Mouse (Mus musculus): ENCODE data around the gene Tnfrsf21. TPM values are rescaled to one million over a fixed set of nuclear protein-coding genes. Genes with fewer than 3 reads are reported as not detected.
A peak's percentile ranks its signal among the peaks of the same experiment; 100 is the strongest.

The Tnfrsf21 gene
- total RNA-seq, 1 experiment from 2014 or later: 53.9 TPM

DNA sequence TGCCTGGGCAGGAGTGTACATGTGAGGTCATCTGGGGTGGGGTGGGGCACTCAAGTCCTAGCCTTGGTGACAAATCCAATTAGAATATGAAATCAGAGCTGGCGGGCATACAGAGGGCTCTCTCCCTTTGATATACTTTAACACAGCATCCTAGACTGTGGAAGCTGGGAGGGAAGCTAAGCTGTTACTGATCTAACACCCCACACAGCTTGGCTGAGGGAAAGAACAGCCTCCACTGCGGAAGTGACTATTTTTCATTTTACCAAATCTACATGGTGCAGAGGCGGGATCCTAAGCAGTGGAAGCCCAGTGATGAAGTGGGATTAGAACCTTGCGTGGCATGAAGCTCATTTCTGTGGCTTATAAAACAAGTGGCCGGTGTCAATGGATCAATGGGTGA lies 4.7 kb downstream of the Tnfrsf21 start:
- ATAC-seq (replicated peaks in 1 of 2; ENCODE audit: insufficient read depth in 1 of 2, low FRiP score in 2 of 2, low TSS enrichment in 1 of 2, low read depth in 1 of 2, poor library complexity in 2 of 2, severe bottlenecking in 2 of 2): no peak

- no peak for ATAC-seq (replicated peaks in 1 of 2; ENCODE audit: insufficient read depth in 1 of 2, low FRiP score in 2 of 2, low TSS enrichment in 1 of 2, low read depth in 1 of 2, poor library complexity in 2 of 2, severe bottlenecking in 2 of 2)
Observed at GRCm38 (mm10) chr17:43022056-43022455, 5.7 kb downstream of the Tnfrsf21 start.

GRCm38 (mm10) chr17:43023637-43024217 lies 7.4 kb downstream of the Tnfrsf21 start:
- no peak for ATAC-seq (replicated peaks in 1 of 2; ENCODE audit: insufficient read depth in 1 of 2, low FRiP score in 2 of 2, low TSS enrichment in 1 of 2, low read depth in 1 of 2, poor library complexity in 2 of 2, severe bottlenecking in 2 of 2)

- ATAC-seq (replicated peaks in 1 of 2; ENCODE audit: insufficient read depth in 1 of 2, low FRiP score in 2 of 2, low TSS enrichment in 1 of 2, low read depth in 1 of 2, poor library complexity in 2 of 2, severe bottlenecking in 2 of 2): no peak
Observed at GRCm38 (mm10) chr17:43024531-43024930, 8.2 kb downstream of the Tnfrsf21 start.

DNA sequence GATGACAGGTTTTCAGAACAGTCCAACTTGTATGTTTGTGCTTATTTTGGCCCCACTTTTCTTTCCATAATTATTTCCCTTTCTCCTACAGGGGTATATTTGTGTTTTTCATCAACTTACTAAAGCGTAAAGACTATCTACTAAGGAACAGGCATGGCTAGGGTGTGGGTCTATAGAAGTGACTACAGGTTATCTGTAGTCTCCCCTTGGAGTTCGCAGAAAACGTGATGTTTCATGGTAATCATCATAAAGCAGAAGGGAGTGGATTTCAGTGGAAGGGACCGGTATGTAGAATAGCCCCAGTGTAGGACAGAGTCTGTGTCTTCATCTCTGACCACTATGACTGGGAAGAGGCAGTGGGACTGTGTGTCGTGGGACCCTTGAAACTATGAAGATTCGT lies 8.7 kb downstream of the Tnfrsf21 start:
- ATAC-seq (replicated peaks in 1 of 2; ENCODE audit: insufficient read depth in 1 of 2, low FRiP score in 2 of 2, low TSS enrichment in 1 of 2, low read depth in 1 of 2, poor library complexity in 2 of 2, severe bottlenecking in 2 of 2): no peak

- ATAC-seq (replicated peaks in 1 of 2; ENCODE audit: insufficient read depth in 1 of 2, low FRiP score in 2 of 2, low TSS enrichment in 1 of 2, low read depth in 1 of 2, poor library complexity in 2 of 2, severe bottlenecking in 2 of 2): no peak
Observed at GRCm38 (mm10) chr17:43025819-43026593, 9.7 kb downstream of the Tnfrsf21 start.

DNA sequence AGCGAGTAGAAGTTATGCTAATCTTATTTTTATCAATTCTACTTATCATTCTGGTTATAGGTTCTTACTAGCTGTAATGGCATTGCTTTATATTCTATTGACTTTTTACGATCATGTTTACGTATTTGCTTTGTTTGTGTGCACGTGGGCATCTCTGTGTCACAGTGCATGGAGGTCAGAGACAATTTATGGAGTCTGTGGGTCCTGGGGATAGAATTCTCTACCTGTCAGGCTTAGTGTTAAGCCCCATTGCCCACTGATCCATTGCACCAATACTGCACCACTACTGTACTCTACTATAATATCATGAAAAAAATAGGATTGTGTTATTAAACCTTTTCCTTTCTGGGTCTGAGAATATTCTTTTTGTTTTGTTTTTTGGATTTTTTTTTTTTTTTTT lies 10.4 kb downstream of the Tnfrsf21 start:
- ATAC-seq (replicated peaks in 1 of 2; ENCODE audit: insufficient read depth in 1 of 2, low FRiP score in 2 of 2, low TSS enrichment in 1 of 2, low read depth in 1 of 2, poor library complexity in 2 of 2, severe bottlenecking in 2 of 2): no peak

GRCm38 (mm10) chr17:43029546-43029945 lies 13.2 kb downstream of the Tnfrsf21 start:
- ATAC-seq (replicated peaks in 1 of 2; ENCODE audit: insufficient read depth in 1 of 2, low FRiP score in 2 of 2, low TSS enrichment in 1 of 2, low read depth in 1 of 2, poor library complexity in 2 of 2, severe bottlenecking in 2 of 2): no peak

DNA sequence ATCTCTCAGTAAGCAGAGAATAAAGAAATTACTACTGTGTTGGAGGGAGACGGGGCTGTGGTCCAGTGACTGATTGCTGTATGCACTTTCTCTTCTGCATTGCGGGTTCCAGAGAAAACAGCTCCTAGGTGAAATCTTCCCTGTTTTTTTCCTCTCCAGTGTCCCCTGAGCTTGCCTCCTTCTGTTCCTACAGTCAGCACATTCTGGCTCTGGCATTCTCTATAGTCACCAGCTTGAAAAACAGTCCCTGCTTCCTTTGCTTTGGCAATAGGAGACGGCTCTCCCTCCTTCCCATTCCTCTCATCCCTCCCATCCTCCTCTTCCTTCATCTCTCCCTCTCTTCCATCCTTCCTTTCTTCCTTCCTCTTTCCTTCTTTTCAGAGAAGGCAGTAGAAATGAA lies 13.9 kb downstream of the Tnfrsf21 start:
- no peak for ATAC-seq (replicated peaks in 1 of 2; ENCODE audit: insufficient read depth in 1 of 2, low FRiP score in 2 of 2, low TSS enrichment in 1 of 2, low read depth in 1 of 2, poor library complexity in 2 of 2, severe bottlenecking in 2 of 2)

DNA sequence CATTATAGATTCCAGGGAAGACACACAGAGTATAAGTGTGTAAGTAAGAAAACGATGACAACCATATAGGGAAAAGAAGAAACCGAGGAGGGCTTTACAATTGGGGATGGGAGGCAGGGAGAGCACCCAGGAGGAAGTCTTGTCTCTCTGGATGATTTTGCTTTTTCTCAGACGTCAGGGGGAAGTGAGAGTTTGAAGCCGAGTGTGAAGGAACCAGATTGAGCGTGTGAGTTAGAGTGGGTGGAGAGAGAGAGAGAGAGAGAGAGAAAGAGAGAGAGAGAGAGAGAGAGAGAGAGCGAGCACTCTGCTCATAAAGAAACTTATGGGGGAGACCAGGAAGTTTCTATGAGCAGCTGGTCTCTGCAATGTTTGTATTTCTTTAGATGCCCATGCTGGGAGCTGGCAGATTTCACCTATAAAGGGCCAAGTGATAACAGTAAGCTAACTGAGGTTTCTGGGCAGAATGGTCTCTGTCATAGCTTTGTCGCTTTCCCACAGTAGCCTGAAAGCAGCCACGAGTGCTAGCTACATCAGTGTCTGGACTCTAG lies 16.2 kb downstream of the Tnfrsf21 start:
- peak; percentile 36 to 50; a peak in 2 of 4 replicates for ATAC-seq (replicated peaks in 1 of 2; ENCODE audit: insufficient read depth in 1 of 2, low FRiP score in 2 of 2, low TSS enrichment in 1 of 2, low read depth in 1 of 2, poor library complexity in 2 of 2, severe bottlenecking in 2 of 2)

DNA sequence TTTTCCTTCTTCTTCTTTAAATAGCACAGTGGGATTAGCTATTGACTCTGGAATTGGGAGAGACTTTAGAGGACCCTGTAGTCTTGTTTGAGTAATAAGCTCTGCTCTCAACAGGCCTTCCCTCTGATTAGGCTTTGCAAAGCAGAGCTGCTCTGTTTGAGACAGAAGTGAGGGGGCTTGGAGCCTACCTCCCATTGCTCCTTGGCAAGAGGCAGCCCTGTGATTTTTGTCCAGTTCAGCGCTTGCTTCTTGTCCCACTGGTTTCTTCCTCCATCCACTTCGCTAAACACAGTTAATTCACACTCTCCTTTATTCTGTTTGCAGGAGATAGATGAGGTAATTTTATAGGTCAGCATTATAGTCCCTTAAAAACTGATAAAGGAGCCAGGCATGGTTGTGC lies 19.0 kb downstream of the Tnfrsf21 start:
- ATAC-seq (replicated peaks in 1 of 2; ENCODE audit: insufficient read depth in 1 of 2, low FRiP score in 2 of 2, low TSS enrichment in 1 of 2, low read depth in 1 of 2, poor library complexity in 2 of 2, severe bottlenecking in 2 of 2): no peak

- ATAC-seq (replicated peaks in 1 of 2; ENCODE audit: insufficient read depth in 1 of 2, low FRiP score in 2 of 2, low TSS enrichment in 1 of 2, low read depth in 1 of 2, poor library complexity in 2 of 2, severe bottlenecking in 2 of 2): peak; percentile 78 to 80
Observed at GRCm38 (mm10) chr17:43036058-43036757, 19.9 kb downstream of the Tnfrsf21 start.

DNA sequence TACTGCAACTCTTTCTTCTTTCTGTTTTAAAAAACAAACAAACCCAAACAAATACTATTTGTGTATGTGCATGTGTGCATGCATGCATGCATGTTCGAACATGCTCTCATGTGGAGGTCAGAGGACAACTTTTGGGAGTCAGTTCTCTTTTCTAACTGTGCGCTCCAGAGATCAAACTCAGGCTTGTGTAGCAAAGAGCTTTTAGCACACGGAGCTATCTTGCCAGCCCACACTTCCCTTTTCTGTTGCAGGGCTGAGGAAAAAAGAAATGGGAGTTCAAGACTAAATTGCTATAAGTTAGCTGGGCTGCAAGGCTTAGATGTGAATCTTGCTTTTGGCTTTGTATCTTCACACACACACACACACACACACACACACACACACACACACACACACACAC lies 24.2 kb downstream of the Tnfrsf21 start:
- ATAC-seq (replicated peaks in 1 of 2; ENCODE audit: insufficient read depth in 1 of 2, low FRiP score in 2 of 2, low TSS enrichment in 1 of 2, low read depth in 1 of 2, poor library complexity in 2 of 2, severe bottlenecking in 2 of 2): peak; percentile 41 to 44; a peak in 1 of 4 replicates

DNA sequence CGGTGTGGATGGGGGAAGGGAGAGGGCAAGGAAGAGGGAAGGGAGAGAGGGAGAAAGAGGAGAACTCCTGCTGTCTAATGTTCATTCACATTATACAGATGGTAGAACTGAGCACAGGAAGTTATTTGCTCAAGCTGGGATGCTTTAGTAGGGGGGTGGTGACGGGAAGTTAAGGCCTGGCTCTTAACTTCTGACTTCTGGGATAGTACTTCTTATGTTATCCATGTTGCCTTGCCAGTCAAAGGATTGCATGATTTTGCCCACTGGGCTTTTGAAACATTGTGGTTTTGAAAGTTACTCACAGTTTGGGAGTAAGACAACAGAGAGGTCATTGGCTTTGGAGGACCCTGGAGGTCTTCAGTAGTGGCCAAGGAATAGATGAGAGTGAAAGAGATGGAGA lies 34.3 kb downstream of the Tnfrsf21 start:
- ATAC-seq (replicated peaks in 1 of 2; ENCODE audit: insufficient read depth in 1 of 2, low FRiP score in 2 of 2, low TSS enrichment in 1 of 2, low read depth in 1 of 2, poor library complexity in 2 of 2, severe bottlenecking in 2 of 2): no peak

- no peak for ATAC-seq (replicated peaks in 1 of 2; ENCODE audit: insufficient read depth in 1 of 2, low FRiP score in 2 of 2, low TSS enrichment in 1 of 2, low read depth in 1 of 2, poor library complexity in 2 of 2, severe bottlenecking in 2 of 2)
Observed at GRCm38 (mm10) chr17:43052791-43053190, 36.4 kb downstream of the Tnfrsf21 start.

DNA sequence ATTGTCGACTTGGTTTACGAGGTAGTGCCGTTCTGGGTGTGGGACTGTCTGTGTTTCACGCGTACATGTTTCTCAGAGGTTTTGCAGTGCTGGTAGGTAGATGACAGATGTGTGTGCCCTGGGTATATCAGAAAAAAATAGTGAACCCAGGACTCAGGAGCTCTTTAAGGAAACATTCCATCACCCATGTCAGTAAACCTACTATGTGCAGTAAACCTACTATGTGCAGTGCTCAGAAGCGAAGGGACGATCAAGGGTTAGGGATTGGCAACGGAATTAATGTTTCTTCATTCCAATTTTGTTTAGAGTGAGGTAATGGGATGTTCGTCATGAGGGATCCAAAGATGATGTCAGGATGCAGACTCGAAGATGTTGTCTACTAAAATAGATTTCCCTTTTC lies 37.6 kb downstream of the Tnfrsf21 start:
- no peak for ATAC-seq (replicated peaks in 1 of 2; ENCODE audit: insufficient read depth in 1 of 2, low FRiP score in 2 of 2, low TSS enrichment in 1 of 2, low read depth in 1 of 2, poor library complexity in 2 of 2, severe bottlenecking in 2 of 2)

- peak; percentile 98 for ATAC-seq (replicated peaks in 1 of 2; ENCODE audit: insufficient read depth in 1 of 2, low FRiP score in 2 of 2, low TSS enrichment in 1 of 2, low read depth in 1 of 2, poor library complexity in 2 of 2, severe bottlenecking in 2 of 2)
Observed at GRCm38 (mm10) chr17:43058277-43059025, 42.1 kb downstream of the Tnfrsf21 start.

Data from hematopoietic stem cell, adult 5-6 weeks (primary cell).